Mouse (Mus musculus) left cerebral cortex, adult 8-10 months (tissue): ENCODE results near the gene Zfp575. TPM values are rescaled to one million over a fixed set of nuclear protein-coding genes. Genes with fewer than 3 reads are reported as not detected.

ENCODE experiments used
- DNase-seq, 2 experiments: peaks; one replicate each; pipeline ENCODE4 v3.0.0; 2022; ENCODE audit warnings: low spot score in 2 of 2
- total RNA-seq, 4 experiments: library from RNA; stranded (reverse); gene quantifications; 2 replicates each; pipeline ENCODE4 v1.2.4; 2022

The Zfp575 gene
- total RNA-seq, 4 experiments from 2014 or later = 5.3 to 6.9 (median 5.7) TPM

DNA sequence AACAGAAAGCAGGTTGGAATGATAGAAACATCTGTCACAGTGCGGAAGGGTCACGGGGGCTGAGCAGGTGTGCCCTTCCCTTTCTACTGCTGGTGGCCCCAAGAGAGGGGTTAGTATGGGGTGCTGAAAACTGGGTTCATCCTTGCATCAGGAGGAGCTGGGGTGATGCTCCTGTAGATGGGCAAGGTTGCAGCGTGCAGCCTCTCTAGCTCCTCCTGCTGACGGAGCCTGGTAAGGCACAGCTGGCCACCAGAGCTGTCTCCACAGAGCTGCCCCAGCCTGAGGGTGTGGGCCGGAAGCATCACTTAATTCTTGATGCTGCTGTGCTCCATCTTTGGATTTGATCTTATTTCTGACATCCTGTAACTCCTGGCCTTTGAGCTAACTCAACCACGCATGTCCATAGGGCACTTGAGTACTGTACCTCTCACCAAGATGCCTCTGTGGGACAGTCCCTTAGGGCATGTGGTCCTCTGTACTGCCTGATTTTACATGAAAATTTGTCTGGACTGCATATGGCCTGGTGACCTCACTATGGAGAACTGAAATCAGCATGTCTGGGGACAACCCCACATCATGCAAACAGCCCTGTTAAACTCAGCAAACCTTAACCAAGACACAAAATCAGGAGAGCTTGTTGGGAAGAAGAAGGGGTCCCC lies 22.7 kb downstream of the Zfp575 start:
- DNase-seq = peak in 1 of 2 experiments; percentile 42

DNA sequence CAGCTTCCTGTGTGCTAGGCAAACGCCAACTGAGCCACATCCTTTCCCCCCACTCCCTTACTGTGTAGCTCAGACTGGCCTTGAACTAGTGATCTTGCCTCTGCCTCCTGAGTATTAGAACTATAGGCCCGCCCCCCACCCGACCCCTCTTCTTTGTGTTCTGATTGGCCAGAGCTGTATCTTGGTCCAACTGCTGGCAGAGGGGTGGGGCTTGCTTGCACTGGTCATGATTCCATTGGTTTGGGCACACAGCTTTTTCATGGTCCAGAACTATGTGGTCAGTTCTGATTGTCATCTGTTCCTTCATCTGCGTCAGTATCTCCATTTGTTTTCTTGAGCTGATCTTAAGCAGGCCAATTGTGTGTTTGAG lies 23.6 kb downstream of the Zfp575 start:
- no peak for DNase-seq

DNA sequence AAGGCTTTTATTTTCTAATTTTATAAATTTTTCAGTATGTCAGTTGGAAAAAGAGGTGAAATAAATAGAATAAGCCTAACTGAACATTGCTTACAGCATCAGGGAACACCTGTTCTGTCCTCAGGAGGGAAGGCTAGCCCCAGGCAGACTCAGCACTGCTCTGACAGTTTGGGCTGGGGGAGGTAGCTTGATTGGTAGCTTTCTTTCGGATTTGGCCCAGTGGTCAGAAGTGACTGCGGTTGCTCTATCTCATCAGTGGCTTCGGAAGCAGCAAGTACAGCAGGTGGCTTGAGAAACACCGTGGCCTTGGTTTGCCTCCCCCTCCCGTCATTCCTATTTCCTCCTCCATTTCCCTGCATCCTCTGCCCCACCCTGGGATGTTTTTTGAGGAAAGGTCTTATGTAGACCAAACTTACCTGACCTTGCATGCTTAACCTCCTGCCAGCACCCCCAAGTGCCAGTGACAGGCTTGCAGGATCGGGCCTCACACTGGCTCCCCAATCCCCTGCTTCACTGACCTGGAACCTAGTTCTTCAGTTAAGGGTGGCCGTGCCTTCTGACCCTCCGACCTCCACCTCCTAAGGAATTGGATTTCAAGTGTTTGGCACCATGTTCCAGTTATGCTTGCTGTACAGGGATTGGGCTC lies 24.1 kb downstream of the Zfp575 start:
- DNase-seq = no peak

DNA sequence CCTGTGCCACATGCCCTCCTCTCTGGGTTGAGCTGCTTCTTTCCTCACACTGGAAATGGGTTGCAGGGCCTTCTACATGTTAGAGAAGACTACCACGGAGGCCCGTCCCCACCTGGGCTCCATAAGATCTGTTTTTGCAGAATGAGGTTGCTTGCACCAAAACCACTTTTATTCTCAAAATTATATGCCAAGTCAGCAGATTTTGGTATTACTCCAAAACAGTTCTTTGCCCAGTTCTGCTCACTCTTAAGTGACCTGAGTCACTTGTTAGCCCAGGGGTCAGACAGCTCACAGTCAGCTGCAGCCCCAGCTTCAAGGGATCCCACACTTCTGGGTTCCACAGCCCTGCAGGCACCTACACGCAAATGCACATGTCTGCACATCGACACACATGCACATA lies 26.0 kb downstream of the Zfp575 start:
- DNase-seq = no peak

DNA sequence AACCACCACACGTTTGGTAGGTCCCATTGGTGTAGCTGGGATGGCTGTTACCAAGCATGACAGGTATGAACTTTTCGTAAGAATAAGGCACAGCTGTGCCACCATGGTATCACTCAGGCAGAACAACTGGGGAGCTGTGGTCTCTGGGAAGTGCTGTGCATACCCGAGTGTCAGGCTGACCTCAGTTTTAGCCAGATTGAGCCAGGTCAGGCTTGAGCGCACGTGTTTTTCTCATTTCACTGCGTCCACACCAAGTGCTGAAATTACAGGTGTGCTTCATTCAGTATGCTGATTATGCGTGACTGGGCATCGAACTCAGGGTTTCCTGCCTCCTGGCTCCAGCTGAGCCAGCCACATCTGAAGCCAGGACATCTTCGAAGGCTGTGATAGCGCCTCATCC lies 31.7 kb downstream of the Zfp575 start:
- no peak for DNase-seq

DNA sequence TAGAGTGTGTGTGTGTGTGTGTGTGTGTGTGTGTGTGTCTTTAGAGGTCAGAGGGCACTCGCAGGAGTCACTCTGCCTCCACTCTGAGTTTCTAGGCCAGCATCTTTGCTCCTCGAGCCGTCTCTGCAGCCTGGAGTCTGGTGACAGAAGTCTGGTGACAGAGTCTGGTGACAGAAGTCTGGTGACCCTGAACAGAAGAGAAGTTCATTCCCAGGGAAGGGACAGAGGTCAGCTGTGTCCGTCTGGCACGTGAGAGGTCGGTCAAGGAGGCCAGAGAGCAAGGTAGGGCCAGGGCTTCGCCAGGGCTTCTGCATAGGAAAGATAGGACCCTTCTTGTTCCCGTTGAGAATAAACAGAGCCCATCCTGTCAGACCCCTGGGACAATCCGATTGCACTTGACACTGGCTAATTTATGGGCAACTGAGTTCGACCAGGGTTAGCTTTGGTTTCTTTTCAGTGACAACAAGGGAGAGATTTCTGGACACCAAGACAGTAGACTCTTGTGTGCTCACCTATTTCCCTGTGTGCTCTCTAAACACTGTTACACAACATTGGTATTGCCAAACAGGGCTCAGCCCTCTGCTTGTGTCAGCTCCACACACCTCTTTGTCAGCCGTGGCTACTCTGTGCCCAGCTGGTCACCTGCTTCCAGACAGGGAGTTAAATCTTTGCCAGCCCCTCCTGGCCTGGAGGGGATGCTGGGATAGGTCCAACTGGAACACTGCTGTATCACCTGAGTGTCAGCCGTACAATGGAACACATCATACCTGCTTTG lies 35.3 kb downstream of the Zfp575 start:
- DNase-seq = no peak

DNA sequence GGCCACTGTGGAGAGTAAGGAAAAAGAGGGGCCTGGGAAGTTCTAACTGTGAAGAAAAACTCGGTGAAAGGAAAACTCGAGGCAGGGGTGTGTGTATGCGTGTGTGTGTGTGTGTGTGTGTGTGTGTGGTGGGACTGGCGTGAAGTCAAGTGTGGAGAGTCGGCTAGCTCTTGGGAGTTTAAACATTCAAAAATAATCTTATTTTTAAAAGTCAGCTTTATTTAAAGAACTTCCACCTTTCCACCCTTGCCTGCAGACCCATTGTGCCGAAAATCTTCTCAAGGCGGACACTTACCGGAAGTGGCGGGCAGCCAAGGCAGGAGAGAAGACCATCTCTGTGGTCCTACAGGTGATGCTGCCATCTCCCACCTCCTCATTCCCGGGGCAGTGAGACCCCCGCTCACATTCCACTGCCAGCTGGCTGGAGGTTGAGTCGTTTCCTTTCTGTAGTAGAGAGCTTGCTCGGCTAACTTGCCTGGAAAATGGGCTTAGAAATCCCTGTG lies 39.9 kb downstream of the Zfp575 start:
- DNase-seq = no peak

DNA sequence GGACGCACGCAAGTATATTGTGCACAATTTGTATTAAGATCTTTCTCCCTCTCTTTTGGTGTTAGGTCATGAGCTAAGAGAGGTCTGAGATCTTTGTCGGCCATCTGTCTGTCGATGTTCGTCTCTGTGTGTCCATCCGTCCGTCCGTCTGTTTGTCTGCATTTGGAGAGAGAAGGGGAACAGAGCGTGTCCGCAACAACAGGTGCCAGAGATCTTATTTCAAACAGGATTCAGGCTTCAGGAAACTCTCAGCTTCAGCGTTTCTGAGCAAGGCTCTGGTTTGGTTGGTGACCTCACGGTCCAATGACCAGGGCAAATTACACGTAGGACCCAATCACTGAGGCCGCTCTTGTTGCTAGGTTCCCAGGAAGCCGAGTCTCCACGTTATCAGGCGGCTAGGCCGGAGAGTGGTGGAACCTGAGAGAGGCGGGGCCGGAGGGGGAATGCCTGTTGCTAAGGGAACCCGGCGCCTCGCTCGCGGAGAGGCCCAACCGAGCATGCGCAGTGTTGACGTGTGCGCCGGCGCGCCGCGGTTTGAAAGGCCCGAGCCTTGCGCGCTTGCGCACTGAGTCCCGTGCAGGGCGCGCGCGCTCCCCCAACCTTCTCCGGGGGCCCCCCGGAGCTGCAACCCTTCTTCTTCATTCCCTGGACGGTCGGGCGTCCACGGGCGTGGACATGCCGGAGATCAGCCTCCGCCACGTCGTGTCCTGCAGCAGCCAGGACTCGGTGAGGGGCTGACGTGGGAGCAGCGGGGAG lies 40.6 kb downstream of the Zfp575 start:
- peak; percentile 87 to 99 for DNase-seq

DNA sequence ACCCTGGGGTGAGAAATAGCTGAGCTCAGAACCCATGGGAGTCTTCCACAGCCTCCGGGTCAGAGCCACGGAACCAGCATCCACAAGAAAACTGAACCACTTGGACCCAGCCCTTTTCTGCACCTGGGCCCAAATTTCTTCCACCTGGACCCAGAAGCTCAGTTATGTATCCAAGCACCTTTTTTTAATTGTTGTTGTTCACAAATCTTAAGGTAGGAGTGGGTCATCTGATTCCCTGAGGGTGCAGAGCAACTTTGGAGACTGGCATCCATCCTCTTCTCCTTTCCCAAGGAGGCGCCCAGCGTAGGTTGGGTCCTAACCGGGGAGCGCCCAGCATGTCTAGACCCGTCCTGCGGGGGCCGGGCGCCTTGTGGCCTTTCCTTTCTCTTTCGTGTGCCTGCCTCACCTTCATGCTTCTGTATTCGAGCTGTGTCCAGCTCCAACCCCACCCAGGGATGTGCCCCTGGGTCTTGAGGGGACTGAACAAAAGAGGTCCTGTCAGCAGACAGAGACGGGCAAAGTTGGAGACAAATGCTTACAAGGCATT lies 41.3 kb downstream of the Zfp575 start, which contains the start of the genes Pinlyp and Xrcc1:
Gene Pinlyp, minus strand, starts transcription at position 51 of the 547 bp plus-strand sequence.
Gene Xrcc1, plus strand, starts transcription at position 222 of the 547 bp plus-strand sequence.
- DNase-seq = no peak

DNA sequence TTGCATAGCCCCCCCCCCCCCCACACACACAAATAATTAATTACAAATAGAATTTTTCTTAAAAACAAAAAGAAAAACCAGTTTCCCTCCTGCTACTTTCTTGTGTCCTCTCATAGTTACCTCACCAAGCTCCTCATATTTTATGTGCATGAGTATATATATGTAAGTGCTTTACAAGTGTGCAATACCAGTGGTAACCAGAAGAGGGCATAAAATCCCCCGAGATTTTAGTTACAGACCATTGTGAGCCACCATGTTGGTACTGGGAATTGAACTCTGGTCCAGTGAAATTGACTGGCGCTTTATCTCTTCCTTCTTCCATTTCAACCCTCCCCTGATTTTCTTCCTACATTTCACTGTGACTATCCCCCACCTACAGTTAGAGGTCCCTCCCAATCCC lies 42.9 kb downstream of the Zfp575 start:
- no peak for DNase-seq

DNA sequence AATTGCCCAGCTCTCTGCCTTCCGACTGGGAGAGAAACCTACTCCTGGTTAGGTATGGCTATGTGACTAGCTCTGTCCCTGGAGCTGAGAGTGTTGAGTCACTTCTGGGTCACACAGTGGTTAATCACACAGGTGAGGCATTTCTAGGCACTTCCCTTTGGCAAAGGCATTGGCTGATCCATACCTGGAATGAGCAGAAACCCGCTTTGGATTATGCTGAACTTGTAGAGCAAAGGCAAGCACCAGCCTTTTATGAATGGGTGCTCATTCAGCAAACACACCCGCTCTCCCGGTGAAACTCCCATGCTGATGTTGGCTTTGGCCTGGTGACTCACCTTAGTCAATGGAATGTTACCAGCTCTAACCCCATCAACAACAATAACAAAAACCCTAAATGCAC lies 47.8 kb downstream of the Zfp575 start:
- no peak for DNase-seq

DNA sequence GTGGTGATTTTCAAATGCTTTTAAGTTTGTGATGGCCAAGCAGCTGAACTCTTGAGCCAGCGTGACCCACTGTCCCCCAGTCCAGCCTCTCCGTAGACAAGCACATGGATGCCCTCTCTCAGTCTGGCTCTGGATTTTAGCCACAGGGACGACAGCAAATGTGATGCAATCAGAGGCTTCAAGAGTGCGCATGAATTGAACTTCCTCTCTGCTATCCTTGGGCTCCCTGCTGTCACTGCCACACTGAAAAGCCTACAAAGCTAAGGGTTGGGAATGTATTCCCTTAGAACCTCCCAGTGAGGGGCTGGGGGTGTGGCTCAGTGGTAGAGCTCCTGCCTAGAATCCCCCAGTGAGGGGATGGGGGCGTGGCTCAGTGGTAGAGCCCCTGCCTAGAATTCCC lies 48.7 kb downstream of the Zfp575 start:
- no peak for DNase-seq

DNA sequence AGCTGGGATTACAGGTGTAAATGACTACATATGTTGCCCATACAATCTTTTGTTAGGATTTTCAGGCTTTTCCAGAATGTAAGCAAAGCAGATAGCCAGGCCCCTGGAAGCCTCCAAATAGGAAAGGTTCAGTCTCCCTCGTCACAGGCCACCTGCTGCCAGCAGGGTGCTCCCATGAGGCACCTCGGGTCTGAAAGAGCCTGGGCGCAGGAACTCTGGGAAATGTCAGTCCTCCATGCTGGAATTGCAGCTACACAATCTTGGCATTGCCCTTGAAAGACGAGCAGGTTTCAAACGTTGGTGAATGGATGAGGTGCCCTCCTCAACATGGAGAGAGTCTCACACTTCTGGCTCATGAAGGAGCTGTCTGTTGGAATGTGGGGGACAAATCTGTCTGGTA lies 49.3 kb downstream of the Zfp575 start:
- no peak for DNase-seq

DNA sequence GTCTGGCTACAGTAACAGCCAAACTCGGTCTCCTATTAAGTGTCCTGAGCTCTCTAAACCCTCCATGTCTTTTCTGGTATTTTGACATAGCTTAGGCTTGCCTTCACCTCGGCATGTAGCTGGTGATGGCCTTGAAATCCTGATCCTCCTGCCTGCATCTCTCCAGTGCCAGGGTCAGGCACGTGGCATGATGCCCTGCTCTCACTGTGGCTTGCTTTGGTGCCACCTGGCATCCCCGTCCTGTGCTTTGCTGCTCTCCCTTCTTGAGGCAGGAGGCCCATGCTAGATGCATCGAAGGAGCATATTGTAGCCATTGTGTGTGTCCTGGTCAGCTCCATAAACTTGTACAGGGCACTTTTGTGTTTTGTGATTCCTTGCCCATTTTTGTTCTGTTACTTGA lies 49.9 kb downstream of the Zfp575 start:
- no peak for DNase-seq

DNA sequence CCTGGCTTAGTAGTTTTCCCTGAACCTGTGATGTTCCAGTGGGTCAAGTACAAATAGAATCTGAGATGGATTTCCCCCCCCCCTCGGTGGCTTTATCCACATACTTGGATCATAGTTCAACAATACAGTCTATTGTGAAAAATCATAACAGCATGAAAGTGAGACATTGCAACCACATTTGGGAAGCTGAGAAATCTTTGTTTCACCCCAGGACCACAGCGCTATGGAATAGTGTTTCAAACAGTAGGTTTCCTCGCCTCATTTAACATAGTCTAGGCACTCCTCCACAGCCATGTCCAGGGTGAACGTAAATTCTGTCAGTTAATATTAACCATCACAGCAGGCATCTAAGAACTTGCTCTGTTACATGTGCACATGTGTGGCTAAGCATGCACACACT lies 50.4 kb downstream of the Zfp575 start:
- DNase-seq = no peak

DNA sequence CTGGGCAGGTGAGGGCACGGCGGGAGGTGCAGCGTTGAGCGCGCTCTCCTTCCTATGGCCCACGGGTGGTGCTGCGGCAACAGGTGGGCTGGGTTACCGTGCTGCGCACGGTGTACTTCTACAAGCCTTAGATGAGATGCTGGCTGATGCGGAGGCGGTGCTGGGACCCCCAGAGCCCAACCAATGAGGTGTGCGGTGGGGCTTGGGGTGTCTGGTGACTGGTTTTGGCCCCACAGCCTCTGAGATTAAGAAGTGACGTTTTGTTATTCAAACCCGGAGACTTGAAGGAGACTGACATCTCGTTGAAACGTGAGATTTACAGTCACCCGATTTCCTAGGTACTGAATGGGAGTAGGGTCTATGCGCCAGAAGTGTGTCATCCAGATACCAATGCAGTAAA lies 53.1 kb downstream of the Zfp575 start:
- no peak for DNase-seq

Other genes starting within 250 kb of the Zfp575 start
- gene Lypd5, start 238.4 kb downstream of the Zfp575 start, total RNA-seq = not detected
- gene Kcnn4, start 217.4 kb downstream of the Zfp575 start, total RNA-seq = 1 to 10 TPM in 1 of 4 experiments, under 1 TPM in 3; 0.50 to 1.0 (median 0.53) TPM
- 10 to 100 TPM; 40.2 to 47.7 (median 43.4) TPM for gene Smg9, start 188.0 kb downstream of the Zfp575 start, total RNA-seq
- gene Irgc1, start 135.3 kb downstream of the Zfp575 start, total RNA-seq = under 1 TPM in 1 of 4 experiments, not detected in 3; 0.21 TPM
- gene Plaur, start 125.2 kb downstream of the Zfp575 start, total RNA-seq = 1 to 10 TPM in 2 of 4 experiments, under 1 TPM in 2; 0.72 to 4.6 (median 2.1) TPM
- 100 to 1,000 TPM; 215 to 253 (median 239) TPM for gene Cadm4, start 105.6 kb downstream of the Zfp575 start, total RNA-seq
- 10 to 100 TPM; 42.8 to 45.4 (median 44.1) TPM for gene Zfp428, start 80.6 kb downstream of the Zfp575 start, total RNA-seq
- gene AC161166.1, start 75.2 kb downstream of the Zfp575 start, total RNA-seq = not detected
- 10 to 100 TPM; 62.6 to 68.9 (median 66.6) TPM for gene Irgq, start 57.0 kb downstream of the Zfp575 start, total RNA-seq
- gene Pinlyp, start 41.5 kb downstream of the Zfp575 start, total RNA-seq = not detected
- gene Xrcc1, start 41.4 kb downstream of the Zfp575 start, total RNA-seq = 10 to 100 TPM; 37.2 to 39.8 (median 38.5) TPM
- gene Ethe1, start 98 bp downstream of the Zfp575 start, total RNA-seq = 10 to 100 TPM; 13.3 to 16.0 (median 15.1) TPM
- gene Phldb3, start 23.1 kb upstream of the Zfp575 start, total RNA-seq = under 1 TPM in 3 of 4 experiments, not detected in 1; 0.13 to 0.39 (median 0.27) TPM
- 1 to 10 TPM in 1 of 4 experiments, under 1 TPM in 3; 0.44 to 1.3 (median 0.63) TPM for gene Lypd3, start 48.9 kb upstream of the Zfp575 start, total RNA-seq
- gene Tex101, start 89.0 kb upstream of the Zfp575 start, total RNA-seq = not detected
- gene BC049730, start 121.6 kb upstream of the Zfp575 start, total RNA-seq = not detected
- gene Gm4763, start 139.3 kb upstream of the Zfp575 start, total RNA-seq = not detected
- gene Cd177, start 172.7 kb upstream of the Zfp575 start, total RNA-seq = not detected
- not detected for gene Ceacam10, start 189.6 kb upstream of the Zfp575 start, total RNA-seq